Mouse (Mus musculus): ENCODE results near the gene Vtcn1.

DNA sequence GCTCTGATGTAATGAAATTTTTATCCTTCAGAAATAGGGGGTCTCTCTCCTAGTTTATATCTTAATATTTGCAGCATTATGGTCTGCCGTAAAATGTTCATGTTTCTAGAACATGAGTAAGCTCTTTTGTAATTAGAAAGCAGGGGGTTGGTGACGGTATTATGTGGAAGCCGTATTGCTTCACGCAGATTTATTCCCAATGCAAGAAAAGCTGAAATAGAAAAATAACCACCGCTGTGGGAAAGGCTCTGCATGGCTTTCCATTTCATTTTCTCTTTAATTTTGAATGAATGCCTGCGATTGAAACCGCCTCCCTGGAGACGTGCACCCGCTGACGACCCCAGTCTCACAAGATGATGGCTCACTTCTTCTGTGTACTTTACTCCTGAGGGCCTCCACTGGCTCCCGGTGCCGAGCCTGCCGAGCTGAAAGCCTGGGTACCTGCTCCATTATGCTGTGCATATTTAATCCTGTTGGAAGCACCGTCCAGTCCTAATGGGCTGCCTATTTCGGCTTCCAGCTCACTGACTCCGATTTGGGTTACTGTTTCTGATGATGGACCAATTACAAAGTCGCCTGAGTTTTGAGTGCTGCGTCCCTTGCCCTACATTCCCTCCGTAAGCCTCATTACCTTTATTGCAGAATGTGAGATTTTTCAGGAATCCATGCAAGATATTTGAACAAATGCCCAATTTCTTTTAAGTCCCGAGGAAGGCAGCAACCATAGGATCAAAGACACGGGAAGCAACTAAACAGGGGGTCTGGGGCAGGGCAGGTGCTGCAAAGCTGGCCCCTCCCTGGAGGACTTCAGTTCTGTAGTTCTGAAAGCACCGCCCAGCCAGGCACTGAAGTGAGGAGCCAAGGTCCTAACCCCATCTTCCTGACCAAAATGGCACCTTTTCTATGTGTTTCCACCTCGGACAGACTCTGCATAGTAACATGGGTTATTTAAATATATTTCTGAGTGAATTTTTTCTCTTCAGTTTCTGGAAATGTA lies 36.3 kb downstream of the Vtcn1 start:
- TF ChIP-seq CTCF (conservative IDR thresholded peaks at IDR 0.05; ENCODE audit: low read length) (no peak), NANOG (IDR thresholded peaks at IDR 0.05; ENCODE audit: borderline replicate concordance, low read length) (no peak)

Data from E14TG2a.4 (cell line).